Mouse (Mus musculus) thymus, postnatal 4 days (tissue): ENCODE data around the gene Tbc1d1.

Experiments used
- DNase-seq: peaks from one replicate; pipeline ENCODE4 v3.0.0; 2021

Tbc1d1 gene

DNA sequence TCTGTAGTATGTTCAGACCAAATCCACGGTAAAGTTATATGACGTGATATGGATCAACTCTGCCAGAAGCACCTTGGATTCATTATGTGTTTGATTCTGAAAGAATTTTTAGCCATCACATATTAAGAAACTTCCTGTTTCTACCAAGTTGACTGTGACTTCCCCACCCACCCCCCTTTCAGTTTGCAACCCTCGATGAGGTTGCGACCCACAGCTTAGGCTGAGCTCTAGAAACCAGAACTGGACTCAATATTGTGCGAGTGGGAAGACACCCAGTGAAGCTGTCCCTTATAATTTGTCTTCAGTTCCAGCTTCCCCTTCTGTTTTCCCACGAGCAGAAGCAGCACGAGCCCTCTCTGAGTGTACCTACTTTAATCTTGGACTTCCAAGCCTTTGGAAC lies 55.2 kb downstream of the Tbc1d1 start:
- DNase-seq, result no peak

DNA sequence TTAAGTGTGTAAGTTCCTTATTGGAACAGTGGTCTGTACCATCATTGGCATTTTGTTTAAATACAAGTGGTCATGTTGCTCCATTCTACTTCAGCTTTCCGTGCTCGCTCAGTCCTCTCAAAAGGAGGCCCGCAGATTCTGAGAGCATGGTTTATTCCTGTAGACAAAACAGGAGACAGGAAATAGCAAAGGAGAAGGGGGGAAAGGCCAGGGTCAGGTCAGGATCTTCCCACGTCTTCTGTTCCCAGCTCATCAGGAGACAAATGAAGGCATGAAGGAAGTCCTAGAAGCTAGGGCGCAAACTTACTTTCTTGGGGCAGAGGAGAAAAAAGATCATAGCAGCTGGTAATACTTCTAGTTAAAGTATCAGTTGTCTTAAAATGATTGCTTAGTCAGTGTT lies 56.1 kb downstream of the Tbc1d1 start:
- no peak for DNase-seq

DNA sequence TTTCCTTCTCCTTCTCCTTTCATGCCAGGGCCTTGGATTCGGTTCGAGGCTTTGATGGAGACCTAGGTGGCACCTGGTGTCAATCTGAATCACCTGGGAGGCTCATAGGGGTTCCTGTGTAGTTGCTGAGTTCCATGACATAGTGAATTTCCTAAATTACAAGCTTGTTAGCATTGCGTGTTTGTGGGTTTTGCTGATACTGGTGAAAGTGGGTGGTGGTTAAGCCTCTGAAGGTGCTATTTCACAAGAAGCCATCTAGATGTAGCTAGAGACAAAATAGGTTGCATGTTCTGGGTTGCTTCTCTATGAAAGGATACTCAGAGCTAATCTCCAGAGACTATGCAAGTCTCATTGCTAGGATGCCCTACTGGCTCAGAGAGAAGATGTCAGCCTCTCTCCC lies 56.5 kb downstream of the Tbc1d1 start:
- DNase-seq, result no peak

DNA sequence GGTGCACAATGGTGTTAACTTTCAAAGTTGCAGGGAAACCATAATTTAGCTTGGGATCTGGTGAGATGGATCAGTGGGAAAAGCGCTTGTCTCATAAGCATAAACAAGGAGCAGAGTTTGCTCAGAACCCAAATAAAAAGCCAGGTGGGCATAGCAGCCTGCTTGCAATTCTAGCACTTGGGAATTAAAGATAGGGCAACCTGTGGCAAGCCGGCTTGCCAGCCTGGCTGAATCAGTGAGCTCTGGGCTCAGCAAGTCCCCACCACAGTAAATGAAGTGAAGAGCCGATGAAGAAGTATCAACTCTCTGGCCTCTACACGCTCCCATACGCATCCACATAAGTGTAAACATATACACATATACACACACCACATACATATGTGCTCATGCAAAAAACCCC lies 59.7 kb downstream of the Tbc1d1 start:
- DNase-seq, result no peak

DNA sequence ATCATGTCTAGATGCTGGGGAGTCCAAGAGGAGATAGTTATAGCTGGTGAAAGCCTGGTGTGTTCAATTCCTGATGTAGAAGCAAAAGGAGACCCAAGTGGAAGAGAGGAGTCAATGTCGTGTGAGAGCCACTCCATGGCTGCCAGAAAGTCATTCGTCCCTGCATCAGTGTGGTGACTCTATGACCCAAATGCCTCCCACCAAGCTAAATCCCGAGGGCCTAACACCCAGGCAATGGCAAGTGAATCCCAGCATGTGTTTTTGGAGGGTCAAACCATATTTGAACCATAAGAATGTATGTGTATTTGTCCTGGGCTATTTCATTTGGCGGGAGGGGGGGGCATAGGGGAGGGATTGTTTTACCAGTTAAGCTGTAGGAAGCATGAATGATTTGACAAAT lies 60.2 kb downstream of the Tbc1d1 start:
- no peak for DNase-seq

DNA sequence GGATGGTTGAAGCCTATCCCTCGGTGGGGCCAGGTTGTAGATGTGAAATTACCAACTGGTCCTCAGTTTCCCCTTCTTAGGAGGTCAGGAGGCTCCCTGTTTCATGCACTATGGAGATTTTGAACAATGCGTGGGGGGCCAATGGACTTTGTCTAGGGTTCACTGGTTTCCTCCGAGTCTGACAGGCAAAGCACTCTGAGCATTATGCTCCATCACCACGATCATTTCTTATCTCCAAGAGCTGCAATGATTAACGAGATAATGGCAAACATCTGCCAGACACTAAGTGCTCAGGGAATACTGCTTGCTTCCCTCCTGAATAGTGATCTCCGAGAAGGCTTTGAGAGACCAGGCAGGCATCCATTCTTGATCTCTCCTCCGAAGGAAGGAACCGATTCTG lies 61.2 kb downstream of the Tbc1d1 start:
- DNase-seq, result no peak

DNA sequence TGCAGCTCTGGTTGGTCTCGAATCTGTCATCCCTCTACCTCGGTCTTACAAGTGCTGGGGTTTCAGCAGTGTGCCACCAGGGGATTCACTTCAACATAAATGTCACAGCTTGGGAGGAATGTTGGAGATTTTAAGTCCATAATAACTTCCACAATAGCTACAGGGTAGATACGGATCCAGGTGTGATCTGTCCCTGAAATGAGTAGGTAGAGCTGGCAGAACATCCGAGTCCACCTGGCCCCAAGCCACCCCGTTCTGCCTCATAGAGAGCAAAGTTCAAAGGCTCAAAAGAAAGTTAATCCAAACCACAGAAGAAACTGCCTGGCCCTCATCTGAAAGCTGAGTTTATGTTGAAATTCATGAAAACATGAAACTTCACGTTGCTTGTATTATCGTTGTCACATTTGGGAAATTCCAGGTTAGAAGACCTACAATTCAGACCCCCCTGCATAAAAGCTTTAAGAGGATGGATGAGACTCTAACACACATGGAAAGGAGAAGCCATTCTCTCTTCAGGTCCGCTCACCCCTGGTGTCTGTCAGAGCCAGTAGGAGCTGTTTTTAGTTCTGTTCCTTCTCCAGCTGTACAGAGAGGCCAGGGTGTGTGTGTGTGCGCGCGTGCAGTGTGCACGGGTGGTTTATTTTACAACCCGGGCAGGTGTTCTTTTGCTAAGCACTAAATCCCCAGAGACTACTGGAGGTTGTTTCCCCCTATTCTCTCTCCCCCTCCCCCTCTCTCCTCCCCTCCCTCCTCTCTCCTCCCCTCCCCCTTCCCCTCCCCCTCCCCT lies 61.9 kb downstream of the Tbc1d1 start:
- peak; percentile 53 for DNase-seq

DNA sequence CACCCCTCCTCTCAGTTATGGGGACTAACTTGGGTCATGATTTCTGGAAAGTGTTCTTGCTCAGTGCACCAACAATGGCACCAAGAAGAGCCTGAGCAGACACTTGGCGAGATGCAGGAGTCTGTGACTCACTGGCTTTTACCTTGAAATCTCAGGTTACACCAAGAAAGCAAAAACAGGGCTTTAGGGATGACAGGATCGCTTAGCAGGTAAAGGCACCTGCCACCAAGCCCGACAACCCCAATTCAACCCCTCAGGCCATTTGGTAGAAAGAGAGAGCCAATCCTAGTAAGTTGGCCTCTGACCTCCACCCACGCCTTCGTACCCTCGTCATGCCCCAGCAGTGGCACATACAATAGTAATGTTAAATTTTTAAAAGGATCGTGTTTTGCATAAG lies 62.5 kb downstream of the Tbc1d1 start:
- DNase-seq, result peak; percentile 31

DNA sequence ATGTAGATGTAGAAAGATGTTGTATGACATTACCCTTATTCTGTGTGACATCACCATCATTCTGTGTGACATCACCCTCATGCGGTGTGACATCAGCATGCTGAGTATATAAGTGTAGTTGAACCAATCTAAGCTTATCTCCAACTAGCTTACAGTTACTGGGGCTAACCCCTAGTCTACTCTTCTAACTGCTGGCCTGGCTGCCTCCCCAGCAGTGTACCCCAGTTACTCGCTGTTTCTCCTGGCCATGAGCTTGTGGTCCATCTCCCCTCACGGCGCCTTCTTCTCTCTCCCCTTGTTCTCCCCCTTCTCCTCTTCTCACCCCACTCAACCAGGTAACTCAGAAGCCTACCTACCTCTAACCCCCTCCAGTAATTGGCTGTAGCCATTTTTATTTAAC lies 64.7 kb downstream of the Tbc1d1 start:
- DNase-seq, result no peak

DNA sequence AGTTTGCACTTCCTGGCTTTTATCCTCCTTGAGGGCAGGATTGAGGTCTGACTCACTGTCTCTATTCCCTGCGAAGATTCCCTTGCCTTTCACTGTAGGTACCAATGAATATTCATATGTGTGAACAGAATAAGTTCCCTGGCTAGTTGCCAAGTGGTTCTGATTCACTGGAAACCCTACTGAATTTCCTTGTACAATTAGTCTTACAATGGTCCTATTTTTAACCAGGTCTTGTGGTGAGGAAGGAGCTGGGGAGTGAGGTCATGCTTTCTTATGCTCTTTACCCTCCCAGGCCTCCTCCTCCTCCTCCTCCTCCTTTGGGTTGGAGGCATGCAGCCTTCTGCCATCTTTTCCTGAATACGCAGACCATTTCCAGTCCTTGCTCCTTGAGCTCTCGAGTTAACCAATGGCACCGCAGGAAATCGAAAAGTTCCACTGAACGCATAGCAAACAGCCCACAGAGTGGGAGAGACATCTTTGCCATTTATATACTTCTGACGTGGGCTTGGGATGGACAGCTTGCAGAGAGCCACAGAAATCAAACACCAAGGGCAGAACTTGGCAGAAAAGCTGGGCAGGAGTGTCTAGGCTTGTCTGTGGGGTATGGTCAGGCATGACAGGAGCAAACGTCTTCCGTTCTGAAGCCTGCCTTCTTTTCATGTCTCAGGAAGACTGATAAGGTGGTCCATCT lies 68.8 kb downstream of the Tbc1d1 start:
- no peak for DNase-seq

DNA sequence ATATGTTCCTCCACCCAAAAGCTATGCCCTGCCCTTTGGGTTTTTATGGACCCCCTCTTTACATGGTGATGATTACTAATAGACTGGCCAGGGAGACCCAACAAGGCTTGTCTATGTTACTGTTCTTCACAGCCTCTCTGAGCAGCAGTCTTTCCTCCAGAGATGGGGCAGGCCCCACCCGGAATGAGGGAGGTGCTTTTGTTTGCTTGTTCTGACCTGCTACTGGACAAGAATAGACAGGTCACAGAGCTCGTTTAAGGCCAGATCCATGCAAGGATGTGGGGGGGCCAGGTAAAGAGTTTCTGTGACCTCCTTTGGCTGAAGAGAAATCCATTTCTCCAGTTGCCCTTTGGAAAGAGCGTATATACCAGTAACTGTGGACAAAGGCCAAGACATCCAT lies 72.1 kb downstream of the Tbc1d1 start:
- no peak for DNase-seq

DNA sequence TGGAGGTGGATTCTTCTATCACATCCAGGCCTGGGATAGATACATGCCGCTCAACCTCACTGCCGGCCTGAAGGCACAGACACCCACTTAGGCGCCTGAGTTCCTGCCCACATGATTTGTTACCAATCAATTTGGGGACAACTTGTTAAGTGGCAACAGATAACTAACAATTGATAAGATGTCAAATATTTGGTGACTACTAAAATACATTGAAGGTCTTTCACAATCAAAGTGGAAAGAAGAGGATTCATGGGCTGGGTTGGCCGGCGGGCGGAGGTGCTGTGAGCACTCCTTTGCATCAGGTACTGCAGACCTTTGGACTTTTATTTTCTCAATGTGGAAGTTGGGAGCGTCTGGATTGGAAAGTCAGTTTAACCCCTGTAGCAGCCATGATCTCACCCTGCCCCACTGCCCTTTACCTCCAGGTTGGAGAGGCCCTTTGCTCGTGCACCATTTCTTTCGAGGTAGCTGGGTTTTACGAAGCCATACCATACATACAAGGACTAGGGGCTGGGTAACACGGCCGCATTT lies 73.3 kb downstream of the Tbc1d1 start:
- DNase-seq, result peak; percentile 36

DNA sequence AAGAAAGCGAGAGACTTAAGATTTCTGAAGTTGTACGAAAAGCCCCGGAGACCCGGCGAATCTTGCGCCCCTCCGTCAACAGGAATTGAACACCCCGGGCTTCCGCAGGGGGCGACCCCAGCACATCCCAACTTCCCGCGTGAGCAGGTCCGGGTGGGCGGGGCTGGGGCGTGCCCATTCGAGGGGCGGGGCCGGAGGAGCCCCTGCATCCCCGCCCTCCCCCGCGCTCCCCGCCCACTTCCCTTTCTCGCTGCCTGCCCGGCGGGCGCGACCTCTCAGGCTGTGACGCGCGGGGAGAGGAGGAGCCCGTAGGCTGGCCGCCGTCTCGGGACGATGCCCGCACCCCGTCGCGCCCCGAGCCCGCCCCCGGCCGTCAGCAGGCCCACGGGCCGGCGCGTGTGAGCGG lies 74.0 kb downstream of the Tbc1d1 start:
- peak; percentile 95 for DNase-seq

DNA sequence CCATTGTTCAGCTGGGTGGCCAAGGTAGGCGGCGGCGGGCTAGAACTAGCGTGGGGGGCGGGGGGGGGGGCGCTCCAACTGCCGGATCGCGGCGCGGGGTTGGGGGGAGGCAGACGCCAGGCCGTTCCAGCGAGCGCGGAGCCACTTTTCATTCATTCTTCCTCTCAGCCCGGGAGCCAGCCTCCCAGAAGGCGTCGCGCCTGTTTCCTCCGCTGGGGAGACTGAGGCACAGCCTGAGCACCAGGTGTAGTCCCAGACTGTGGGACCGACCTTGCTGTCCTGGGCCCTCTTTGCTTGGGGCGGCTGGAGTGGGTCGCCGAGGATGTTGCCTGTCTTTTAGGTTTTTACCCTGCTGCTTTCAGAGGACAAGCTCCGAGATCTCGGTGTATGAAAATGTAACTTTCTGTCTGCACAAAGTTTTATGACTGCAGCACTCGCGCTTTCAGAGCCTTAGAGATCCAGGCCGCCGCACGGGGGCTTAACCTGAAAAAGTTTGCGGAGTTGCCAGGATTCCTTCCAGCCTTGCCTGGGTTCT lies 74.5 kb downstream of the Tbc1d1 start:
- peak; percentile 71 for DNase-seq

DNA sequence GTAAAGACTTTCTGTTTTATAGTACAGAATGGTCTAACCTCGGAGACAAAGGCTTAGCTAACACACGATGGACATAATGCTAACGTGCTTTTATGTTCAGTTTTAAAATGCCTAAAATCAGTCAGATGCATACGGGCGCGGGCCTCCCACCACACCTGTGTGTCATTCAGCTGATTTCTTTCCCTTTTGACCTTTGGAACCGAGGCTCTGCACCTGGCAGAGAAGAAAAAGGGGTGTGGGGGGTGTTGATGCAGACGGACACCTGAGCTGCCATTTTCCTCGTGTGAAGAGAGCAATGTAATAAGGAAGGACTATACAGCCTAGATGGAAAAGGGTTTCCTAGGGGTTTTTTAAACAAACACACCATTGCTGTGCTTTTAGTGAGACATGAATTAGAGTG lies 76.8 kb downstream of the Tbc1d1 start:
- no peak for DNase-seq

DNA sequence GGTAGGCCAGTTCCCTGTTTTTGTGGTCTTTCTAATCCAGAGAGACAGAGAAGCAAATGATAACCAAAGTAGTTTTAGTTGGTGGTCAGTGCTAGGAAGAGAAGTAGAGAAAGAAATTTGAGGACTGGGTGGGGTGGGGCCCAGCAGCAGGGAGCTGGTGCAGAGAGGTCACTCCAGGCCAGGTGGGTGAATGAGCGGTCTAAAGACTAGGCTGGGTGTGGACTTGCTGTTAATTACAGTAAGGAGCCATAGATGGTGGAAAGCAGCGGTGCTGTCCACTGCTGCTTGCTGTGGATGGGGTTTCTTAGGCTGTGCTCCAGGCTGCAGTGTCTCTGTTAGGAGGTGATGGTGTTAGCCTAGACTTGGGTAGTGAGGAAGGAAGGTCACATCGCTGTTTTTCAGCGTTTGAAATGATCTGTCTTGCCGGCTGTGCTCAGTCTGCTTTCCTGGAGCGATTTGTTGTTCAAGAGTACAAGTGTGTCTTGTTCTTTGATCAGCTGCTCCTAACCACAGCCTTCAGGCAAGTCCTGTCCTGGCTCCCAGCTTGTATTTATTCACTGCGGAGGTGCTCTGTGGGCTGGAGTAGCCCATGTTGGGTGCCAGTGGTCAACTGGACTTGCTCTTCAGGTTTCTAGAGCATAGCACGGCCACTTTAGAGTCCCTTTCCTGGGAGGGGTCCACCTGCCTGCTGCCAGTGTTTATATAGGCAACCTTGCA lies 78.3 kb downstream of the Tbc1d1 start:
- DNase-seq, result peak; percentile 39

DNA sequence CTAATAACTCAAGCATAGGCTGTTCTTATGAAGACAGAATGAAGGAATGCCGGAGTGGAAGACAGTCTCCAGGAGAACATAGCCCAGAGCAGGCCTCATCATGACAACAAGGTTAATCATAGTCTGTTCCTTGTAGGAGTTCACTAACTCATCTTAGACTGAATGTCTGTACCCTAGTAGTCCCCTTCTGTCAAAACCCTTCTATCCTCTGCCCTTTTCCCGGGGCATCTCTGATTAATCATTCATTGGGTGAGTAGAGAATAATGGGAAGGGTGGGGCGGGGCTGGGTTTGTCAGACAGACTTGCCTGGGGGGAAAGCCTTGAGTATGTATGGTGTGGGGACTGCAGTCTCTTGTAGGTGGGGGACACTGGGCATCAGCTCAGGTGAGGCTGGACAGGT lies 79.1 kb downstream of the Tbc1d1 start:
- DNase-seq, result no peak

DNA sequence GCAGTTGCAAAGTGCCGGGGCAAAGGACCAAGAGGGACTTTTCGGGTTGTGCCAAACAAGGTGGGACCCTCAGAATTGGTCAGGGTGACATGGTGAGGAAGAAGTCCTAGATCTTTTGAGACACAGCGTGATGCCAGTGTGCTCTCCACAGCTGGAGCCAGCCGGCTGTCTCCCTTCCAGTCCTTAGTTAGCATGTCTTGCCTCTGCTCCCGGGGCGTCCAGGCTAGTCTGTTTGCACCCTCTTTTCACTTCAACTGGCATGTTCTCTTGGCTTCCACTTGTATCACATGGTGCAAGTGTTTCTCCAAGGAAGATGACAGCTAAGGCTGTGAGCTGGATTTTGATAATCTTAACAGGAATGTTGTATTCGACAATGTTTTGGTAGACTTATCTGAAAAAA lies 80.5 kb downstream of the Tbc1d1 start:
- DNase-seq, result no peak

DNA sequence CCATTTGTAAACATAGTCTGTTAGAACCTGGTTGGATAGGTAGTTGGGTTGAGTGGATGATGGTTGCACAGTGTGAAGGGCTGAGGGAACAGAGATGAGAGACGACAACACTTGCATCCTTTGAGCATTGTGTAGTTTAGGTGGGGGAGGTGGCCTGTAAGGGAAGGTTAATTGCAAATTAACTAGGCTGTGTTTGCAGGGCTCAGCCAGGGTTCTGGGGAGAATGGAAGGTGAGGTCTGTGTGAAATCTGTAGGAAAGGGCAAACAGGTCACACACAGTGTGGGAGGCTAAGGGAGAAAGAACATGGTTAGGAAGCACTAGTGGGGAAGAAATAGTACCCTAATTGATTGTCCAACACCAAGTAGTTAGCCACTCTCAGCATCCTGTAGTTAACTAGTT lies 81.2 kb downstream of the Tbc1d1 start:
- DNase-seq, result no peak

DNA sequence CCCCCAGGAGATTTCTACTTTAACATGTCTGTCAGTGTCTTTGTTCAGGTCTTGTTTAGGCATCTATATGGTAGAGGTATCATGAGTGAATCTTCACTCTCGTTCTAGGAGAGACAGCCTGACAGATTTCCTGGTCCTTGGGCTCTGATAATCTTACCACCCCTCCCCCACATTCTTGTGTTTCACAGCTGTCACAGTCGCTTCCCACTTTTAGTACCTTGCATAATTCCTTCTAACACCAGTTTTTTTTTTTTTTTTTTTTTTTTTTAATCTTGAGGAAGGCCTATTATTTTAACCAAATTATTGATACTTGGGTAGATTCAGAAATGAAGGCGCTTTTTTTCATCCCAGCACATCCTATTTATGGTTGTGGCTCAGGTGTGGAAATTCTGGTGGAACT lies 81.6 kb downstream of the Tbc1d1 start:
- DNase-seq, result no peak

DNA sequence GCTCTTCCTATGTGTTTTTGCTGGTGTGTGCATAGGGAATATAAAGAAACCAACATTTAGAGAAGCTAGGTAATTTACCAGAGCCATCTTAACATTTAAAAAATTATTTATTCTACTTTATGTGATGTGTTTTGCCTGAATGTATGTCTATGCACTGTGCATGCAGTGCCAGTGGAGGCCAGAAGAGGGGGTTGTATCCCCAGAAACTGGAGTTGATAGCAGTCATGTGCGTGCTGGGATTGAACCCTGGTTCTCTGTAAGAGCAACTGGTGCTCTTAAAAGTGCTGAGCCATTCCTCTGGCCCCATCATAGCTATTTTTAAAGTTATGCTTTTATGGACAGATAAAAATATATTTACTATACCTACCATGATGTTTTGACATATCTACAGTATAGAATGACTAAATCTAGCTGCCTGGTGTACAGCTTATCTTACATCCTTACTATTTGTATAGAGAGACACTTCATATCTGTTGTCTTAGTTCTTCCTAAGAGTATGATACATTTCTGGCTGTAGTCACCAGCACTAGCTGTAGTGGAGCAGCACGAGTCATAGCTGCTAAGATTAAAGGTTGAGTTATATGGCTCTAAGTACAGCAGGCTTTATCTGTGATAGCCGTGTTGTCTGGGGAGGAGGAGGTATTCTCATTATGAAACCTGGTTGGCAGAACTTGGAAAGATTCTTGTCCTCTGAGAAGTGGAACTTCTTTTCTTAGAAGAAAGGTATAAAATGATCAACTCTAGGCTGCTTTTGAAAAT lies 83.0 kb downstream of the Tbc1d1 start:
- DNase-seq, result no peak

DNA sequence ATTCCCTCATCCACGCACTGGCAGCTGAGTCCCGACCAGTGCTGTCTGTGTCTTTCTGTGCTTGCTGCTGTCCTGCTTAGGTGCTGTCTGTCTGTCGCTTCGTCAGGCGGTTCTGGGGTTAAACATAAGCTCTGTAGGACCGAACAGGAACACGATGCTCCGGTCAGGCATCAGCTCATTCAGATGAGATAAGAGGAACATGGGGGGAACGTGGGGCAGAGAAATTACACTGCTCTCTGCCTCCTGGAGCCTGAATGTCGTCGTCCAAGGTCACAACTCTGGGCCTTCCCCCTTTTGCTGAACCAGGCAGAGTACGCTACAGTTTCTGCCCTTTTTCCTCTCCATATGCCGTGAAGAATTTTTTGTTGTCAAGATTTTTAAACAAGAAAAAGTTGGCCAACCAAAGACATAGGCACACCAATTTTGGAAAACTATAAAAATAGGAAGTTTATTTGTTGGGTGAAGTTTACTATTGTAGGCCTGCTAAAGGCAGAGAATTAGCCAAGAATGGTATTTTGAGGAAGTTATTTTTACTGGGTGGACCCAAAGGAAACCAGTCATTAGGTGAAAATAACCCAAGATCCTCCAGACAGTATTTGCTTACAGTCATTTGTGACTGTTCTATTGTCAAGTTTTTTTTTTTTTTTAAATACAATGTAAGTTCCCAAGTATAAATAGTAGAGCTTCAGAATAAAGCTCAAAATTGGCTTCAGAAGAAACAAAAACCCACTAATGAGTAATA lies 85.0 kb downstream of the Tbc1d1 start:
- no peak for DNase-seq
